Mouse (Mus musculus) megakaryocyte, embryonic 14.5 days (primary cell): ENCODE data around the gene Sycn.

Experiments used
- FLI1 ChIP-seq: IDR thresholded peaks from 2 replicates; pipeline ENCODE4 v1.6.1; 2012; ENCODE audit warnings: low read length, inconsistent platforms, mixed read lengths
- GATA1 ChIP-seq: IDR thresholded peaks from 3 replicates; pipeline ENCODE4 v1.6.1; 2012; ENCODE audit warnings: mixed read lengths, low read length, inconsistent platforms, borderline replicate concordance

- no peak for TF ChIP-seq GATA1
- TF ChIP-seq FLI1 = no peak
Measured at GRCm38 (mm10) chr7:28581721-28582120, 41.0 kb downstream of the Sycn start.
